Mouse (Mus musculus) cortical plate, adult 2 months (tissue): ENCODE measurements around the gene Palm.

Experiments
- CTCF ChIP-seq: fragments of 200-500 bp; IDR thresholded peaks from 2 replicates; pipeline ENCODE4 v1.5.1; 2011; ENCODE audit warnings: mild to moderate bottlenecking, control low read depth, low read length; ENCODE audit not compliant: insufficient read depth; ENCODE audit errors: extremely low read depth
- POLR2A ChIP-seq: fragments of 200-500 bp; IDR thresholded peaks from 2 replicates; pipeline ENCODE4 v1.6.1; 2011; ENCODE audit warnings: mild to moderate bottlenecking, low read length, control low read depth; ENCODE audit not compliant: insufficient read depth; ENCODE audit errors: extremely low read depth

GRCm38 (mm10) chr10:79852827-79853226, 59.5 kb downstream of the Palm start:
- TF ChIP-seq CTCF (no peak), POLR2A (no peak)
